Mouse (Mus musculus): ENCODE results near the gene Casz1. TPM values are rescaled to one million over a fixed set of nuclear protein-coding genes. Genes with fewer than 3 reads are reported as not detected.

Gene Casz1
- polyA plus RNA-seq, 1 experiment from 2014 or later: 9.4 TPM

DNA sequence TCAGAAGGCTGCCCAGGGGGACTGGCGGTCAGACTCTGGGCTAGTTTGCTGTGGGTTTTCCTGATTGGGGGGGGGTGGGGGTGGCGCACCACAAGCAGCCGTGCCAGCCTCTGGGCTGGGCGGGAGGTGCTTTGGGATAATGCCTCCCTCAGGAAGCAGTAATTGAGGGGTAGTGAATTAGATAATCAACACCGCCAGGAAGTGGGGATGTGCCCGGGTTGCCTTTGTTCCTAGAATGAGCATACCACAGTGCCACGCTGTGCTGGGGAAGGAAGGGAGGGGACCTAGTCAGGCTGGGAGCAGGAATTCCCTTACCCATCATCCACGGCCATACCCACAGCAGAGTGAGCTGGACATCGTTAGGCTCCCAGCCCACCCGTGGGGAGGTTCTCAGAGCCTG, 35.6 kb upstream of the Casz1 start:
- Histone ChIP-seq H3K9ac (ENCODE audit: low read length) (no peak overlapping the region), H3K4me1 (replicated peaks; ENCODE audit: control insufficient read depth, insufficient read depth) (no peaks in the 10 kb centered on the region), H3K27ac (replicated peaks) (no peak overlapping the region), H3K36me3 (ENCODE audit: control insufficient read depth, insufficient read depth, low read length) (no peaks in the 10 kb centered on the region), H3K4me2 (replicated peaks; ENCODE audit: low read depth) (no peak overlapping the region), H3K4me3 (ENCODE audit: low read depth, low read length) (no peak overlapping the region), H3K9me3 (ENCODE audit: control insufficient read depth, low read length) (no peaks in the 10 kb centered on the region), H3K27me3 (ENCODE audit: control insufficient read depth, insufficient read depth, low read length) (no peaks in the 10 kb centered on the region)
- ATAC-seq (ENCODE audit: low FRiP score, low TSS enrichment) (no peak), DNase-seq (ENCODE audit: low spot score) (no peak)
- WGBS: 82% methylated on average over 10 of the region's 10 CpGs
- no peak for TF ChIP-seq CTCF (IDR thresholded peaks at IDR 0.05; ENCODE audit: low read depth)
- no peak for TF ChIP-seq EP300 (optimal IDR thresholded peaks at IDR 0.05)

DNA sequence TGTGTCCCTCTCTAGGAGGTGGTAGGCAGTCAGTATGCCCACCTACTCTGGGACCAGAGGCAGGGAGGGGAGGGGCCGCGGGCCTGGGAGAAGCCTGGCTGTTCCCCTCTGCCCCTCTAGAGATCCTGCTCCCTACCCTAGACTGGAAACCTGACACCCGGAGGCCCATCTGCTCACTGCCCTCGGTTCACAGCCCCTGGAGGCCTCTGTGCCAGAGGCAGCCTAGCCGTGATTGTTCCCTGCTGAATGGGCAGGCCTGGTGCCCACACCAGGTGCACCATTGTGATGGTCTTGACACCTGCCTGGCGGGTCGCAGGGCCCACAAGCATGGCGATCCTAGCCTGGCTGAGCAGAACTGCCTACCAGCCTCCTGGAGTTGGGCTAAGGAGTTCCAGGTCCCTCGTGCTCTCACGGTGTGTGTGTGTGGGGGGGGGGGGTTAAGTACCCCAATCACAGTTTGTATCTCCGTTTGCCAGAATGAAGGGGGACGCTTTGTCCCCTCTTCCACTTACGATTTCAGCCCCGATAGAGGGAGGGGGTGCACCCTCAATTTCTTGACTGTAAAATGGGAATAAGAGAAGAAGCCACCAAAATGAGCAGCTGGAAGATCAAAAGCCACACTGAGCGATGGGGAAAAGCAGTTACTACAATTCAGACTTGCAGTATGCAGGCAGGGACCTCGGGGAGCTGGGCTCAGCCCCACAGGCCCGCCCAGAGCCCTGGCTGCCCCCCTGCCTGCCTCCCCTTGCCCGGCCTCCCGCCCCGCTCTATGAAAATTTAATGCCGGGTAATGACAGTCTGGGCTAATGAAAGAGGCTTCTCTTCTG, 33.4 kb upstream of the Casz1 start:
- 28% methylated on average over 21 of the region's 21 CpGs for WGBS
- H3K4me1 ChIP-seq (replicated peaks; ENCODE audit: control insufficient read depth, insufficient read depth): no peaks in the 10 kb centered on the region
- no peaks in the 10 kb centered on the region for H3K36me3 ChIP-seq (ENCODE audit: control insufficient read depth, insufficient read depth, low read length)
- H3K9me3 ChIP-seq (ENCODE audit: control insufficient read depth, low read length): no peaks in the 10 kb centered on the region
- no peak overlapping the region for H3K9ac ChIP-seq (ENCODE audit: low read length)
- no peak overlapping the region for H3K4me2 ChIP-seq (replicated peaks; ENCODE audit: low read depth)
- DNase-seq (ENCODE audit: low spot score) (no peak), ATAC-seq (ENCODE audit: low FRiP score, low TSS enrichment) (no peak)
- TF ChIP-seq EP300 (optimal IDR thresholded peaks at IDR 0.05) (no peak), CTCF (IDR thresholded peaks at IDR 0.05; ENCODE audit: low read depth) (no peak)
- H3K4me3 ChIP-seq (ENCODE audit: low read depth, low read length): no peak overlapping the region
- H3K27me3 ChIP-seq (ENCODE audit: control insufficient read depth, insufficient read depth, low read length): no peaks in the 10 kb centered on the region
- no peak overlapping the region for H3K27ac ChIP-seq (replicated peaks)

DNA sequence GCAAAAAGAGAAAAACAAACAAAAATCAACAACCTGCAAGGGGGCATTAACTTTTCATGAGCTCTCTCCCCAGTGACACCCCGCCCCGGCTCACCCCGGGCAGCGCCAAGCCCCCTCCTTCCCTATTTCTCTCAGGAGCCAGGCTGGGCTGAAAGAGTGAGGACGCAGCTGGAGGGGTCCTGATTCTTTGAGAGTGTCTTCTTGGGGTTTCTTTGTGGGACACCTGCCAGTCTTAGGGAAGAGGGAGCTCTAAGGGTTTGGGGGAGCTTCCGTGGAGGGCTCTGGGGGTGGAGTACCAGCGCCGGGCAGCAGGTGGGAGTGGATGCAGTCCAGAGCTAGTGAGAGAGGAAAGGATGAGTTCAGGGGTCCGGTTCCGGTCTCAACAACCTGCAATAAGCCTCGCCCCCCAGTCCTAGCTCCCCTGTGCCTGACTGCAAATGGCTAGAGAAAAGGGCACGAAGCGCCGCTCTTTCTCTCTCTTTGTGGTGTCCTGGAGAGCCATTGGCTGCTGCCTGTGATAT, 32.8 kb upstream of the Casz1 start:
- Histone ChIP-seq H3K4me1 (replicated peaks; ENCODE audit: control insufficient read depth, insufficient read depth) (no peaks in the 10 kb centered on the region), H3K27ac (replicated peaks) (no peak overlapping the region), H3K27me3 (ENCODE audit: control insufficient read depth, insufficient read depth, low read length) (no peaks in the 10 kb centered on the region), H3K9ac (ENCODE audit: low read length) (no peak overlapping the region), H3K4me2 (replicated peaks; ENCODE audit: low read depth) (no peak overlapping the region), H3K9me3 (ENCODE audit: control insufficient read depth, low read length) (no peaks in the 10 kb centered on the region), H3K36me3 (ENCODE audit: control insufficient read depth, insufficient read depth, low read length) (no peaks in the 10 kb centered on the region), H3K4me3 (ENCODE audit: low read depth, low read length) (no peak overlapping the region)
- ATAC-seq (ENCODE audit: low FRiP score, low TSS enrichment): no peak; the same call in 1 of the 2 replicates
- TF ChIP-seq CTCF (IDR thresholded peaks at IDR 0.05; ENCODE audit: low read depth) (peak; percentile 52), EP300 (optimal IDR thresholded peaks at IDR 0.05) (no peak)
- 17% methylated on average over 14 of the region's 14 CpGs for WGBS
- DNase-seq (ENCODE audit: low spot score): no peak

DNA sequence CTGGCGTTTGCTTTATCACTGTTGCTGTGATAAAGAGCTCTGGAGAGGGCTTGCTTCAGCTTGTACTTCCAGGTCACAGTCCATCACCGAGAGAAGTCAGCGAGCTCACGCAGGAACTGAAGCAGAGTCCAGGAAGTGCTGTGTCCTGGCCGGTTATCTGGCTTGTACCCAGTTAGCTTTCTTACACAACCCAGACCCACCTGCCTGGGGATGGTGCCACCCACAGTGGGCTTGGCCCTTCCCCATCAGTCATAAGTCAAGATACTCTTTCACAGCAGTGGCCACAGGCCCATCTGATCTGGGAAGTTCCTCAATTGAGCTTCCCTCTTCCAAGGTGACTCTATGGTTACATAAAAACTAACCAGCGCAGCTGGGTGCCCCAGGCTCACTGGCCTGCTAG, 31.6 kb upstream of the Casz1 start:
- Histone ChIP-seq H3K36me3 (ENCODE audit: control insufficient read depth, insufficient read depth, low read length) (no peaks in the 10 kb centered on the region), H3K4me2 (replicated peaks; ENCODE audit: low read depth) (no peak overlapping the region), H3K4me1 (replicated peaks; ENCODE audit: control insufficient read depth, insufficient read depth) (no peaks in the 10 kb centered on the region), H3K27ac (replicated peaks) (no peak overlapping the region), H3K9ac (ENCODE audit: low read length) (no peak overlapping the region), H3K4me3 (ENCODE audit: low read depth, low read length) (no peak overlapping the region), H3K9me3 (ENCODE audit: control insufficient read depth, low read length) (no peaks in the 10 kb centered on the region), H3K27me3 (ENCODE audit: control insufficient read depth, insufficient read depth, low read length) (no peaks in the 10 kb centered on the region)
- TF ChIP-seq CTCF (IDR thresholded peaks at IDR 0.05; ENCODE audit: low read depth) (no peak), EP300 (optimal IDR thresholded peaks at IDR 0.05) (no peak)
- 58% methylated on average over 6 of the region's 6 CpGs for WGBS
- DNase-seq (ENCODE audit: low spot score) (peak; percentile 42), ATAC-seq (ENCODE audit: low FRiP score, low TSS enrichment) (peak; percentile 62)

DNA sequence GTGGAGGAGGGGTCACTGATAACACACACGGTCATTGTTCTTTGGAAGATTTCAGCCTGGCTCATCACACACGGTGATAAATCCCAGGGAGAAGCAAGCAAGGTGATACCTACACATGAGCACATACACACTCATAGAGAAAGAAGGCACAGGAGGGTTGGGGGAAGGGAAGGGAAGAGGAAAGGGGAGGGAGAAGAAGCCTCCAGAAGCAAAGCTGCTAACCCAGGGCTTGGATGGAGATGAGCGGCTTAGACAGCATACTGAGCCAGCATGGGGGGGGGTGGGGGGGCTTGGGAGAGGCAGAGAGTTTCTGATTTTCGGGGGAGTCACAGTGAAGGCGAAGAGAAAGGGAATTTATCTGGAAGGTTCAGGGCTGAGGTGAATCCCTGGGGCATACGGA, 30.2 kb upstream of the Casz1 start:
- ATAC-seq (ENCODE audit: low FRiP score, low TSS enrichment): no peak
- TF ChIP-seq CTCF (IDR thresholded peaks at IDR 0.05; ENCODE audit: low read depth): no peak
- TF ChIP-seq EP300 (optimal IDR thresholded peaks at IDR 0.05): no peak

More for the DNA sequence above, 30.2 kb upstream of the Casz1 start:
- Histone ChIP-seq H3K27ac (replicated peaks) (no peak overlapping the region), H3K9ac (ENCODE audit: low read length) (no peak overlapping the region), H3K9me3 (ENCODE audit: control insufficient read depth, low read length) (no peaks in the 10 kb centered on the region), H3K4me2 (replicated peaks; ENCODE audit: low read depth) (no peak overlapping the region), H3K4me3 (ENCODE audit: low read depth, low read length) (no peak overlapping the region), H3K27me3 (ENCODE audit: control insufficient read depth, insufficient read depth, low read length) (no peaks in the 10 kb centered on the region), H3K4me1 (replicated peaks; ENCODE audit: control insufficient read depth, insufficient read depth) (no peaks in the 10 kb centered on the region), H3K36me3 (ENCODE audit: control insufficient read depth, insufficient read depth, low read length) (no peaks in the 10 kb centered on the region)
- WGBS: 82% methylated on average over 6 of the region's 6 CpGs
- DNase-seq (ENCODE audit: low spot score): no peak
